Mouse (Mus musculus) gastrocnemius, adult 8-10 months (tissue): ENCODE results near the gene Rnf208. TPM values are rescaled to one million over a fixed set of nuclear protein-coding genes. Genes with fewer than 3 reads are reported as not detected.
"Not testable (repeated sequence)": the region's sequence is repeated elsewhere in the genome, so short reads cannot be mapped to it uniquely, and the experiment has no call there.

Experiments
- DNase-seq, 2 experiments: peaks; one replicate each; pipeline ENCODE4 v3.0.0; 2022; ENCODE audit warnings: low spot score in 2 of 2
- total RNA-seq, 4 experiments: library from RNA; stranded (reverse); gene quantifications; 2 replicates each; pipeline ENCODE4 v1.2.4; 2022

The Rnf208 gene
- total RNA-seq, 4 experiments from 2014 or later, result 0.36 to 0.87 (median 0.69) TPM

GRCm38 (mm10) chr2:25244144-25244543, 2.1 kb downstream of the Rnf208 start:
- DNase-seq, result no peak

- DNase-seq, result no peak
Measured at GRCm38 (mm10) chr2:25246183-25247072, 4.4 kb downstream of the Rnf208 start, which contains the start of gene AL732309.1. AL732309.1 (minus strand) TSS chr2:25246863.

GRCm38 (mm10) chr2:25252331-25252730, 10.3 kb downstream of the Rnf208 start:
- DNase-seq, result no peak

- DNase-seq, result peak; percentile 64 to 76
Measured at GRCm38 (mm10) chr2:25255284-25255779, 13.3 kb downstream of the Rnf208 start, which contains the start of gene Tmem203. Tmem203 (plus strand) TSS chr2:25255439.

- DNase-seq, result not testable (repeated sequence)
Measured at GRCm38 (mm10) chr2:25256443-25257109, 14.5 kb downstream of the Rnf208 start.

- DNase-seq, result not testable (repeated sequence)
Measured at GRCm38 (mm10) chr2:25257250-25257649, 15.2 kb downstream of the Rnf208 start.

- no peak for DNase-seq
Measured at GRCm38 (mm10) chr2:25258887-25259286, 16.8 kb downstream of the Rnf208 start.

- no peak for DNase-seq
Measured at GRCm38 (mm10) chr2:25261870-25262269, 19.8 kb downstream of the Rnf208 start.

- DNase-seq, result peak; percentile 89 to 92
Measured at GRCm38 (mm10) chr2:25262291-25262767, 20.3 kb downstream of the Rnf208 start, which contains the start of gene Tprn. Tprn (plus strand) TSS chr2:25262618.

GRCm38 (mm10) chr2:25262795-25263622, 21.0 kb downstream of the Rnf208 start:
- no peak for DNase-seq

- DNase-seq, result no peak
Measured at GRCm38 (mm10) chr2:25263623-25264285, 21.7 kb downstream of the Rnf208 start.

- DNase-seq, result no peak
Measured at GRCm38 (mm10) chr2:25264286-25264660, 22.2 kb downstream of the Rnf208 start.

GRCm38 (mm10) chr2:25264851-25265250, 22.8 kb downstream of the Rnf208 start:
- DNase-seq, result no peak

- no peak for DNase-seq
Measured at GRCm38 (mm10) chr2:25265897-25266656, 24.0 kb downstream of the Rnf208 start.

GRCm38 (mm10) chr2:25266720-25267119, 24.7 kb downstream of the Rnf208 start:
- DNase-seq, result no peak

- no peak for DNase-seq
Measured at GRCm38 (mm10) chr2:25267241-25267640, 25.2 kb downstream of the Rnf208 start.

- no peak for DNase-seq
Measured at GRCm38 (mm10) chr2:25267746-25268309, 25.8 kb downstream of the Rnf208 start.

GRCm38 (mm10) chr2:25271827-25272511, 29.9 kb downstream of the Rnf208 start, which contains the start of the genes Ssna1 and Anapc2:
Ssna1 (minus strand) TSS chr2:25272438.
Anapc2 (plus strand) TSS chr2:25272478.
- DNase-seq, result peak; percentile 92 to 95

GRCm38 (mm10) chr2:25272515-25272914, 30.5 kb downstream of the Rnf208 start:
- no peak for DNase-seq
